Mouse (Mus musculus): ENCODE data around the gene Mtx1.

GRCm38 (mm10) chr3:89193351-89193750 lies 33.5 kb downstream of the Mtx1 start:
- TF ChIP-seq CTCF (IDR thresholded peaks at IDR 0.05; ENCODE audit: extremely low read depth, insufficient read depth, insufficient read length, insufficient replicate concordance), result no peak
- no peak for TF ChIP-seq POLR2A (IDR thresholded peaks at IDR 0.05; ENCODE audit: low read depth, low read length)

Measured in spleen, adult 2 months (tissue).